Mouse (Mus musculus) erythroblast, embryonic 14.5 days (primary cell): ENCODE measurements around the gene Enpp6.

Experiments used
- GATA1 ChIP-seq: IDR thresholded peaks from 2 replicates; pipeline ENCODE4 v1.6.1; 2012; ENCODE audit warnings: low read length, inconsistent platforms, mixed read lengths
- TAL1 ChIP-seq: IDR thresholded peaks from 3 replicates; pipeline ENCODE4 v1.6.1; 2012; ENCODE audit warnings: low read length, inconsistent platforms, mixed read lengths

DNA sequence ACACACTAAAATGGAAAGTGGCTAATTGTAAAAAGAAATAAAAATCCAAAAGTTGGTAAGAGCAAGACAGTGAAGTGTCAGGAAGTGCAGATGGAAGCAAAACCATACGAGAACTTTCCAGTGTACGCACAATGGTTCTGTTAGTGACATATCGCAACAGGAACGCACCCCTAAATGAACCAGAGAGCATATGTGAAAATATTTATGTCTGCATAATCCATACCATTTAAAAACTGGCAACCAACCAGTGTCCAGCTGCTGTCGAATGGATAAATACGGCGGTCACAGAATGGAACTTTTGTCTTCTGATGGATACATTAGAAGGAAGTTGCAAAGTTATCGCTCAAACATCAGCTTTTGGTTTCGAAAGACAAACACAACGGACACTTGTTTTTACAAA lies 61.9 kb downstream of the Enpp6 start:
- TF ChIP-seq GATA1 (no peak), TAL1 (no peak)
